Mouse (Mus musculus) stomach, postnatal 0 days (tissue): ENCODE measurements at regions not wholly inside any gene's neighbourhood (a gene's known extent, or its start where the extent isn't known, plus 50 kb on each side); places are given as distances from the start of the nearest gene placed in this dataset.

Source experiments
- CTCF ChIP-seq: IDR thresholded peaks from 2 replicates; pipeline ENCODE4 v1.5.1; 2016; ENCODE audit warnings: antibody characterized with exemption, low read depth, mild to moderate bottlenecking, moderate library complexity
- EP300 ChIP-seq: optimal IDR thresholded peaks from 2 replicates; pipeline ENCODE3; 2016; ENCODE audit warnings: antibody characterized with exemption

DNA sequence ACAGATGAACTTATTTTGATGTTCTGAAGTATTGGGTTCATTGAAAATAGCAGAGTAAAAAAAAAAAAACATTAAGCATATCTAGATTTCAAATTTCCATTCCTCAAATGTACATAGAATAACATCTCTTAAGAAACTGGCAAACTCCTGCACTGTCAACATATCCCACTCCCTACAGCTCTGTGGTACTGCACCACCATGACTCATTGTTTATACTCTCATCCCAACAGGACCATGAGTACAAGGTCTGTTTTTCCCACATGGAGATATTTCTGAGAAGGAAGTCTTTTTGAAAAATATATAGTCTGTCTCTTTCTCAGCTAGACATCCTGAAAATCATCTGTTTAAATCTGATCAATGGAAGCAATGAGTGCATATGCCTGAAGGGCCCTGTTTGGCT, 351.2 kb upstream of the Kcnh8 start:
- TF ChIP-seq CTCF (no peak), EP300 (no peak)
